Mouse (Mus musculus) liver, adult 2 months (tissue): ENCODE results near the gene Zkscan2.

ENCODE experiments used
- CTCF ChIP-seq: fragments of 200-500 bp; IDR thresholded peaks from 2 replicates; pipeline ENCODE4 v1.5.1; 2011; ENCODE audit warnings: low read depth, low read length, control low read depth
- POLR2A ChIP-seq: fragments of 200-500 bp; IDR thresholded peaks from 2 replicates; pipeline ENCODE4 v1.6.1; 2011; ENCODE audit warnings: low read length, control low read depth; ENCODE audit not compliant: insufficient read depth; ENCODE audit errors: extremely low read depth

DNA sequence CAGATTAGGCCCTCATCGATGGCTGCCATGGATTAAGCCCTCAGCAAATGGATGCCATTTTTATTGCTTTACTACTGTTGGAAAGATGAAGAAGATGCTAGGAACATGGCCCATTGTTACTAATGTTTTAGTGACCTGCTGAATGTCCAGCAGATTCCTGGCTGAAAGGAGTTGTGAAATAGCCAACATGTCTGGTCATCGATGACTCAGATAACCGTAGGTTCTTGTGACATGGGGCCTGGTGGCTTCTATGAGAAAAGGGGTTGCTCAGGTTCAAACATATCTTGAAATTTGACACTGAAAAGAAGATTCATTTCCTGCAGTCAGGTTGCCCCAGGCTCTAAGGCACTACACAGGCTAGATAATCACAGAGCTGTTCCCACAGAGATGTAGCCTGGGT lies 45.2 kb downstream of the Zkscan2 start:
- TF ChIP-seq POLR2A (no peak), CTCF (no peak)
